Mouse (Mus musculus) limb, embryonic 12.5 days (tissue): Measurements from ENCODE around the gene Cog5. TPM values are rescaled to one million over a fixed set of nuclear protein-coding genes. Genes with fewer than 3 reads are reported as not detected.

Source experiments
- ATAC-seq: fragments of 200-750 bp; cut with Nextera tagmentation; 2 replicates; pipeline ENCODE4 v1.8.0; 2017; ENCODE audit warnings: low read depth, moderate TSS enrichment; ENCODE audit not compliant: insufficient number of reproducible peaks, insufficient read depth, low FRiP score, low TSS enrichment
- H3K27ac ChIP-seq: fragments of 300-500 bp; sonication (generic); 2 replicates; pipeline ENCODE4 v1.5.1; 2016; ENCODE audit warnings: mild to moderate bottlenecking, moderate library complexity
- H3K27me3 ChIP-seq: fragments of 300-500 bp; sonication (generic); 2 replicates; pipeline ENCODE4 v1.6.1; 2016; ENCODE audit warnings: mild to moderate bottlenecking, moderate library complexity
- H3K36me3 ChIP-seq: fragments of 300-500 bp; sonication (generic); 2 replicates; pipeline ENCODE4 v1.6.1; 2016; ENCODE audit warnings: mild to moderate bottlenecking, moderate library complexity
- H3K4me1 ChIP-seq: fragments of 300-500 bp; sonication (generic); replicated peaks from 2 replicates; pipeline ENCODE4 v1.6.1; 2016
- H3K4me2 ChIP-seq: fragments of 300-500 bp; sonication (generic); 2 replicates; pipeline ENCODE4 v1.6.1; 2016; ENCODE audit warnings: mild to moderate bottlenecking, moderate library complexity
- H3K4me3 ChIP-seq: fragments of 300-500 bp; sonication (generic); replicated peaks from 2 replicates; pipeline ENCODE4 v1.5.1; 2016; ENCODE audit warnings: mild to moderate bottlenecking
- H3K9ac ChIP-seq: fragments of 300-500 bp; sonication (generic); replicated peaks from 2 replicates; pipeline ENCODE4 v1.6.1; 2016; ENCODE audit warnings: mild to moderate bottlenecking, moderate library complexity
- H3K9me3 ChIP-seq: fragments of 300-500 bp; sonication (generic); 2 replicates; pipeline ENCODE4 v1.6.1; 2016; ENCODE audit warnings: mild to moderate bottlenecking, moderate library complexity
- WGBS: fragments of 180-500 bp; shearing (Covaris S2); methylation state at CpG from one replicate; pipeline ENCODE4 v1.1.7; 2016; 5-methylcytosine and 5-hydroxymethylcytosine counted together
- polyA plus RNA-seq: library from polyadenylated mRNA; unstranded; fragments of >200 nt; fragmentation: Nextera tagmentation; extraction: Ambion mirVana; gene quantifications from 2 replicates; pipeline ENCODE4 v1.2.1, GENCODE M21; 2016

Cog5 gene
- polyA plus RNA-seq, 1 experiment from 2014 or later: 36.0 TPM

GRCm38 (mm10) chr12:31857784-31858183 lies 203.1 kb downstream of the Cog5 start:
- ATAC-seq: no peak
- Histone ChIP-seq H3K36me3 (peaks cover 3% of the 10 kb centered on the region; the same call in 1 of the 2 replicates), H3K27ac (no peak overlapping the region), H3K9me3 (no peaks in the 10 kb centered on the region), H3K4me1 (no peaks in the 10 kb centered on the region; the same call in 1 of the 2 replicates), H3K27me3 (no peaks in the 10 kb centered on the region), H3K4me3 (no peak overlapping the region), H3K9ac (no peak overlapping the region), H3K4me2 (no peak overlapping the region)
- 85% methylated on average over 7 of the region's 7 CpGs for WGBS

- WGBS: 91% methylated on average over 16 of the region's 16 CpGs
These were observed 208.2 kb downstream of the Cog5 start for GRCm38 (mm10) chr12:31862668-31863538.

GRCm38 (mm10) chr12:31876775-31877174 lies 222.1 kb downstream of the Cog5 start:
- Histone ChIP-seq H3K9me3 (no peaks in the 10 kb centered on the region), H3K27ac (no peak overlapping the region), H3K9ac (no peak overlapping the region), H3K4me3 (no peak overlapping the region), H3K36me3 (no peaks in the 10 kb centered on the region), H3K4me1 (no peaks in the 10 kb centered on the region), H3K4me2 (no peak overlapping the region), H3K27me3 (no peaks in the 10 kb centered on the region)
- no peak for ATAC-seq
- WGBS: 89% methylated on average over 4 of the region's 4 CpGs

More at GRCm38 (mm10) chr12:31862668-31863538, 208.2 kb downstream of the Cog5 start:
- H3K4me1 ChIP-seq: no peaks in the 10 kb centered on the region; the same call in 1 of the 2 replicates
- H3K9me3 ChIP-seq: no peaks in the 10 kb centered on the region
- no peaks in the 10 kb centered on the region for H3K36me3 ChIP-seq
- H3K4me2 ChIP-seq: no peak overlapping the region
- H3K9ac ChIP-seq: no peak overlapping the region
- H3K27ac ChIP-seq: no peak overlapping the region
- no peaks in the 10 kb centered on the region for H3K27me3 ChIP-seq
- ATAC-seq: no peak
- H3K4me3 ChIP-seq: no peak overlapping the region

GRCm38 (mm10) chr12:31882736-31883135 lies 228.1 kb downstream of the Cog5 start:
- H3K27me3 ChIP-seq: no peaks in the 10 kb centered on the region
- H3K4me2 ChIP-seq: no peak overlapping the region
- H3K36me3 ChIP-seq: peaks cover 10% of the 10 kb centered on the region
- no peak overlapping the region for H3K4me3 ChIP-seq
- no peaks in the 10 kb centered on the region for H3K4me1 ChIP-seq
- H3K9ac ChIP-seq: no peak overlapping the region
- no peak overlapping the region for H3K27ac ChIP-seq
- ATAC-seq: no peak
- WGBS: 73% methylated on average over 1 of the region's 1 CpGs
- H3K9me3 ChIP-seq: no peaks in the 10 kb centered on the region

- ATAC-seq: no peak
- Histone ChIP-seq H3K27ac (no peak overlapping the region), H3K4me1 (no peaks in the 10 kb centered on the region), H3K36me3 (peaks cover 10% of the 10 kb centered on the region), H3K4me2 (no peak overlapping the region), H3K4me3 (no peak overlapping the region), H3K9ac (no peak overlapping the region), H3K27me3 (no peaks in the 10 kb centered on the region), H3K9me3 (no peaks in the 10 kb centered on the region)
- 80% methylated on average over 4 of the region's 4 CpGs for whole genome bisulfite sequencing
These were observed 229.7 kb downstream of the Cog5 start for GRCm38 (mm10) chr12:31884365-31884764.

GRCm38 (mm10) chr12:31885084-31885483 lies 230.4 kb downstream of the Cog5 start:
- H3K27me3 ChIP-seq: no peaks in the 10 kb centered on the region
- no peak overlapping the region for H3K27ac ChIP-seq
- no peaks in the 10 kb centered on the region for H3K9me3 ChIP-seq
- H3K4me2 ChIP-seq: no peak overlapping the region
- no peak overlapping the region for H3K4me3 ChIP-seq
- H3K36me3 ChIP-seq: peaks cover 10% of the 10 kb centered on the region
- ATAC-seq: no peak
- H3K9ac ChIP-seq: no peak overlapping the region
- 87% methylated on average over 4 of the region's 4 CpGs for WGBS
- H3K4me1 ChIP-seq: no peaks in the 10 kb centered on the region

- Histone ChIP-seq H3K9ac (no peak overlapping the region), H3K27ac (no peak overlapping the region), H3K36me3 (peaks cover 13% of the 10 kb centered on the region), H3K9me3 (no peaks in the 10 kb centered on the region), H3K4me1 (no peaks in the 10 kb centered on the region), H3K4me2 (no peak overlapping the region), H3K4me3 (no peak overlapping the region), H3K27me3 (no peaks in the 10 kb centered on the region)
- WGBS: 92% methylated on average over 11 of the region's 11 CpGs
- ATAC-seq: no peak
These were observed 231.4 kb downstream of the Cog5 start for GRCm38 (mm10) chr12:31885844-31886606.

- no peak overlapping the region for H3K4me3 ChIP-seq
- no peak overlapping the region for H3K9ac ChIP-seq
- ATAC-seq: no peak
- no peak overlapping the region for H3K4me2 ChIP-seq
- no peaks in the 10 kb centered on the region for H3K9me3 ChIP-seq
- H3K4me1 ChIP-seq: peaks cover 5% of the 10 kb centered on the region
- no peaks in the 10 kb centered on the region for H3K27me3 ChIP-seq
- no peak overlapping the region for H3K27ac ChIP-seq
- WGBS: 72% methylated on average over 6 of the region's 6 CpGs
- peaks cover 13% of the 10 kb centered on the region for H3K36me3 ChIP-seq
These were observed 236.0 kb downstream of the Cog5 start for GRCm38 (mm10) chr12:31890685-31891084.

GRCm38 (mm10) chr12:31892079-31892478 lies 237.4 kb downstream of the Cog5 start:
- Histone ChIP-seq H3K27me3 (no peaks in the 10 kb centered on the region), H3K27ac (no peak overlapping the region), H3K9ac (no peak overlapping the region), H3K36me3 (0 out of 2 replicates have a peak, but pooled peaks cover 3% of the 10 kb centered on the region), H3K4me1 (peaks cover 19% of the 10 kb centered on the region), H3K4me2 (no peak overlapping the region), H3K4me3 (no peak overlapping the region), H3K9me3 (no peaks in the 10 kb centered on the region)
- ATAC-seq: no peak

GRCm38 (mm10) chr12:31892771-31893170 lies 238.1 kb downstream of the Cog5 start:
- Histone ChIP-seq H3K4me3 (no peak overlapping the region), H3K27me3 (no peaks in the 10 kb centered on the region), H3K4me1 (peaks cover 24% of the 10 kb centered on the region), H3K9ac (no peak overlapping the region), H3K9me3 (no peaks in the 10 kb centered on the region), H3K4me2 (no peak overlapping the region), H3K27ac (no peak overlapping the region), H3K36me3 (0 out of 2 replicates have a peak, but pooled peaks cover 3% of the 10 kb centered on the region)
- WGBS: 90% methylated on average over 7 of the region's 7 CpGs
- no peak for ATAC-seq

GRCm38 (mm10) chr12:31895095-31895734 lies 240.5 kb downstream of the Cog5 start:
- Histone ChIP-seq H3K9me3 (no peaks in the 10 kb centered on the region), H3K4me3 (no peak overlapping the region), H3K27ac (no peak overlapping the region), H3K4me1 (peaks cover 24% of the 10 kb centered on the region), H3K4me2 (no peak overlapping the region), H3K36me3 (0 out of 2 replicates have a peak, but pooled peaks cover 2% of the 10 kb centered on the region), H3K9ac (no peak overlapping the region), H3K27me3 (no peaks in the 10 kb centered on the region)
- no peak for ATAC-seq
- WGBS: 42% methylated on average over 8 of the region's 8 CpGs
